Mouse (Mus musculus): ENCODE results near the gene Mip. TPM values are rescaled to one million over a fixed set of nuclear protein-coding genes. Genes with fewer than 3 reads are reported as not detected.

Gene Mip
- polyA plus RNA-seq, 1 experiment from 2014 or later = 0.24 TPM

Other genes with a start within 250 kb of the Mip start
- not detected in 2 replicates for gene Hsd17b6, start 218.2 kb upstream of the Mip start, polyA plus RNA-seq (2015; fragmentation: Nextera tagmentation; extraction: Ambion mirVana)
- gene Prim1, start 210.7 kb upstream of the Mip start, polyA plus RNA-seq (2015; fragmentation: Nextera tagmentation; extraction: Ambion mirVana) = 37.2 and 40.2 TPM in 2 replicates
- 426 and 444 TPM in 2 replicates for gene Naca, start 190.3 kb upstream of the Mip start, polyA plus RNA-seq (2015; fragmentation: Nextera tagmentation; extraction: Ambion mirVana)
- gene Ptges3, start 166.9 kb upstream of the Mip start, polyA plus RNA-seq (2015; fragmentation: Nextera tagmentation; extraction: Ambion mirVana) = 359 and 361 TPM in 2 replicates
- gene Atp5b, start 142.6 kb upstream of the Mip start, polyA plus RNA-seq (2015; fragmentation: Nextera tagmentation; extraction: Ambion mirVana) = 2,423 and 2,704 TPM in 2 replicates
- 6.9 and 7.3 TPM in 2 replicates for gene Baz2a, start 134.3 kb upstream of the Mip start, polyA plus RNA-seq (2015; fragmentation: Nextera tagmentation; extraction: Ambion mirVana)
- 8.2 and 10.7 TPM in 2 replicates for gene Rbms2, start 45.5 kb upstream of the Mip start, polyA plus RNA-seq (2015; fragmentation: Nextera tagmentation; extraction: Ambion mirVana)
- gene Gls2, start 31.4 kb upstream of the Mip start, polyA plus RNA-seq (2015; fragmentation: Nextera tagmentation; extraction: Ambion mirVana) = 1.8 and 2.4 TPM in 2 replicates
- 23.6 and 25.5 TPM in 2 replicates for gene Spryd4, start 14.0 kb upstream of the Mip start, polyA plus RNA-seq (2015; fragmentation: Nextera tagmentation; extraction: Ambion mirVana)
- gene Timeless, start 6.2 kb downstream of the Mip start, polyA plus RNA-seq (2015; fragmentation: Nextera tagmentation; extraction: Ambion mirVana) = 19.7 and 22.4 TPM in 2 replicates
- gene Apon, start 28.3 kb downstream of the Mip start, polyA plus RNA-seq (2015; fragmentation: Nextera tagmentation; extraction: Ambion mirVana) = 0.11 TPM in 1 of 2 replicates, not detected in the other
- gene Apof, start 42.8 kb downstream of the Mip start, polyA plus RNA-seq (2015; fragmentation: Nextera tagmentation; extraction: Ambion mirVana) = 0.24 TPM in 1 of 2 replicates, not detected in the other
- gene Stat2, start 44.7 kb downstream of the Mip start, polyA plus RNA-seq (2015; fragmentation: Nextera tagmentation; extraction: Ambion mirVana) = 19.3 and 22.2 TPM in 2 replicates
- gene Il23a, start 72.9 kb downstream of the Mip start, polyA plus RNA-seq (2015; fragmentation: Nextera tagmentation; extraction: Ambion mirVana) = 0.22 and 0.73 TPM in 2 replicates
- gene Pan2, start 77.5 kb downstream of the Mip start, polyA plus RNA-seq (2015; fragmentation: Nextera tagmentation; extraction: Ambion mirVana) = 18.2 and 20.9 TPM in 2 replicates
- 196 and 202 TPM in 2 replicates for gene Cnpy2, start 96.6 kb downstream of the Mip start, polyA plus RNA-seq (2015; fragmentation: Nextera tagmentation; extraction: Ambion mirVana)
- 303 and 314 TPM in 2 replicates for gene Cs, start 111.9 kb downstream of the Mip start, polyA plus RNA-seq (2015; fragmentation: Nextera tagmentation; extraction: Ambion mirVana)
- 11.4 and 32.3 TPM in 2 replicates for gene Coq10a, start 143.2 kb downstream of the Mip start, polyA plus RNA-seq (2015; fragmentation: Nextera tagmentation; extraction: Ambion mirVana)
- 9.9 and 12.1 TPM in 2 replicates for gene Ankrd52, start 151.3 kb downstream of the Mip start, polyA plus RNA-seq (2015; fragmentation: Nextera tagmentation; extraction: Ambion mirVana)
- gene Slc39a5, start 175.4 kb downstream of the Mip start, polyA plus RNA-seq (2015; fragmentation: Nextera tagmentation; extraction: Ambion mirVana) = 0.36 and 0.41 TPM in 2 replicates
- 126 and 150 TPM in 2 replicates for gene Nabp2, start 185.7 kb downstream of the Mip start, polyA plus RNA-seq (2015; fragmentation: Nextera tagmentation; extraction: Ambion mirVana)
- gene Rnf41, start 185.8 kb downstream of the Mip start, polyA plus RNA-seq (2015; fragmentation: Nextera tagmentation; extraction: Ambion mirVana) = 96.7 and 98.3 TPM in 2 replicates
- gene Smarcc2, start 233.4 kb downstream of the Mip start, polyA plus RNA-seq (2015; fragmentation: Nextera tagmentation; extraction: Ambion mirVana) = 136 and 168 TPM in 2 replicates

All from hindbrain, embryonic 16.5 days (tissue).